Mouse (Mus musculus) right cerebral cortex, adult 18-20 months (tissue): Measurements from ENCODE around the gene Zdhhc5.
"Not testable (repeated sequence)": the region's sequence is repeated elsewhere in the genome, so short reads cannot be mapped to it uniquely, and the experiment has no call there.

Source experiments
- DNase-seq: peaks from one replicate; pipeline ENCODE4 v3.0.0; 2022; ENCODE audit warnings: mixed read lengths

The Zdhhc5 gene

DNA sequence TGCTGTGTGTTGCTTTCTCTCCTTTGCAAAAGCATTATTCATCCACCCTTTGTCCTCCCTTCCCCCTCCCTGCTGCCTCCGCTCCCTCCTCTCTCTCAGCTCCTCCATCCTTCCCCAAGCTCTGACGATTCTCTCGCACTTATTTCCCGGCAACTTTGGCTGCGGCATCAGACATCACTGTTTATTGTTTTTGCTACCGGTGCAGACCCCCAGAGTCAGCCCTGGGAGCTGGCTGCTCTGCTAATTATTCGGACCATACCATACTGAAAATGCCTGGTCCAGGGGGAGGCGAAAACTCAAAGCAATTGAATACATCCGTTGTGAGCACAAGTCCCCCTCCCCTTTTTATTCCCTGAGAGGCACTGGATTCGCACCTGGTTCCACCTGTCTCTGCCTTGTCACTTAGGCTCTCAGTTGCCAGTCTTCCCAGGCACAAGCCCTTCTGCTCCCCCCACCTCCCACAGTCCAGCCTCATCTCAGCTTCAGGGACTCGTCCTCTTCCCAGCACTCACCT is 19.4 kb upstream of the Zdhhc5 start:
- DNase-seq: no peak

- DNase-seq: peak; percentile 80
These were observed 18.8 kb upstream of the Zdhhc5 start, which contains the start of gene Ypel4 for GRCm38 (mm10) chr2:84733579-84734300. Gene Ypel4, plus strand, starts transcription at chr2:84734058.

DNA sequence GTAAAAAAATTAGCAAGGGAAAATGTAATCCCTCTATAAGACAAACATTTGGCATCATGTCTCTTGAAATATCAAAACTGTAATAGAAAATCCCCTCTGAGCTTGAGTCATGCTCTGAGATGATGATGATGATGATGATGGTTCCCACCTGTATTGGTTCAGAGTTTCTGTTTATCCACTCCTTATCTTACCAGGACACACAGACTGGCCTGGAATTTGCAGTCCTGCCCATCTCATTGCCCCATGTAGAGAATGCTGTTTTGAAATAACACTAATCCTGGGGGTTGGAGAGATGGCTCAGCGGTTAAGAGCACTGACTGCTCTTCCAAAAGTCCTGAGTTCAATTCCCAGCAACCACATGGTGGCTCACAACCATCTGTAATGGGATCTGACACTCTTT is 17.4 kb upstream of the Zdhhc5 start:
- DNase-seq: no peak

GRCm38 (mm10) chr2:84731206-84731605 is 16.2 kb upstream of the Zdhhc5 start:
- no peak for DNase-seq

DNA sequence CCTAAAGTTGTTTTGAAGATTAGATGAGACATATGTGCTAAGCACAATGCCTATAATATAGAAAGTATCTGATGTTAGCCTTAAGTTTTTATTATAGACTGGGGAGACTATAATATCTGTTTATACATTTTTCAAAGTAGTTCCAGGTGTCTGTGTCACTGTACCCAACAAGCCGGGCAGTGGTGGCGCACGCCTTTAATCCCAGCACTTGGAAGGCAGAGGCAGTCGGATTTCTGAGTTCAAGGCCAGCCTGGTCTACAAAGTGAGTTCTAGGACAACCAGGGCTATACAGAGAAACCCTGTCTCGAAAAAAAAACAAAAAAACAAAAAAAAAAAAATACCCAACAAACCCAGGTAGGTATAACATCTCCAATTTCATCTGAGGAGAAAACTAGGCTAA is 13.2 kb upstream of the Zdhhc5 start:
- not testable (repeated sequence) for DNase-seq

- DNase-seq: peak; percentile 98
These were observed 12.3 kb upstream of the Zdhhc5 start, which contains the start of gene Clp1 for GRCm38 (mm10) chr2:84727172-84727858. Gene Clp1, minus strand, starts transcription at chr2:84727350.

- no peak for DNase-seq
These were observed 11.7 kb upstream of the Zdhhc5 start for GRCm38 (mm10) chr2:84726716-84727115.

- DNase-seq: no peak
These were observed 10.8 kb upstream of the Zdhhc5 start for GRCm38 (mm10) chr2:84725770-84726169.

- no peak for DNase-seq
These were observed 8.9 kb upstream of the Zdhhc5 start for GRCm38 (mm10) chr2:84723856-84724255.

GRCm38 (mm10) chr2:84721182-84721581 is 6.2 kb upstream of the Zdhhc5 start:
- no peak for DNase-seq

DNA sequence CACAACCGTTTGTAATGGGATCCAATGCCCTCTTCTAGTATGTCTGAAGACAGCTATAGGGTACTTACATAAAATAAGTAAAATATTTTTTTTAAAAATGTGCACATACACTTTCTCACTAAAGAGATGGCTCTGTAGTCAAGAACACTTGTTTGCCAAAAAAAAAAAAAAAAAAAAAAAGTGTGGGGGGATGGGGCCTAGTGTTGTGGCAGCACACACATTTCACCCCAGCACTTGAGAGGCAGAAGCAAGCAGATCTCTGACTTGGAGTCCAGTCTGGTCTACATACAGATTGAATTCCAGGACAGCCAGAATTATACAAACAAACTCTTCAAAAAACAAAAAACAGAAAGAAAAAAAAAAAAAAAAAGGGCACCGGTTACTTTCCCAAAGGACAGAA is 5.7 kb upstream of the Zdhhc5 start:
- no peak for DNase-seq

- DNase-seq: no peak
These were observed 2.4 kb upstream of the Zdhhc5 start for GRCm38 (mm10) chr2:84717357-84717756.

- DNase-seq: no peak
These were observed 1.7 kb upstream of the Zdhhc5 start for GRCm38 (mm10) chr2:84716423-84717355.

DNA sequence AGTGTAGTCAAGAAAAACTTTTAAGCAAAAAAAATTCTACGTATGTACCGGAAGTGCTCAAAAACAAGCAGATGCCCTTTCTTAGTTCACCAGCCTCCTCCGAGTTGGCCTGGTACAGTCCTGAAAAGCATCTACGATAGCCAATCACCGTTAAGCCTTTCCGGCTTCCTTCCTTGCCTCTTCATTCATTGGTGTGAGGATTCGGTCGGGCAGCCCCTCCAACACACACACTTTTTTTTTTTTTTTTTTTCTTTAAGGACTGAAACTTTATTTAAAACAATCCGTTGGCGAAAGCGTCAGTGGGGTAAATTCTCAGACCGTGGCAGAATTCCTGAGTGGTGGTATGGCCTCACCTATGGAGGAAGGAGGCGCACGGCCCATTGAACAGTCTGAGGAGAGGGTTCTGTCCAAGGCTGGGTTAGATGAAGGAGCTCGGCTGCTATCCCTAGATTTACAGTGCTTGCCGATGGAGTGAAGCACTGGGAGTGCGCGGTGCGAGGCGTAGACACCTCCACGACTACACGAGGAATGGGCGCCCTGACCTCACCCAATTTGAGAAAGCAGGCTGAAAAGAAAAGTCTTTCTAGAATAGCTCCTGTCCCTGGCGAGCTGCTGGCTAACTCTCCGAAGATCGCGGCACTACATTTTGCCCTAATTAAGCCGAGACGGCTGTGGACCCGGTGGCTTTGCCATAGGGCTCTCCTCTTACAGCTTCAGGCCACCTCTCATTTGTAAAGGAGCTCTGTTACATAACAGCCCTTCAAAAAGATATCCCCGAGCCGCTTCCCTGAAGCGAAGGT is 782 bp upstream of the Zdhhc5 start:
- peak; percentile 93 for DNase-seq

DNA sequence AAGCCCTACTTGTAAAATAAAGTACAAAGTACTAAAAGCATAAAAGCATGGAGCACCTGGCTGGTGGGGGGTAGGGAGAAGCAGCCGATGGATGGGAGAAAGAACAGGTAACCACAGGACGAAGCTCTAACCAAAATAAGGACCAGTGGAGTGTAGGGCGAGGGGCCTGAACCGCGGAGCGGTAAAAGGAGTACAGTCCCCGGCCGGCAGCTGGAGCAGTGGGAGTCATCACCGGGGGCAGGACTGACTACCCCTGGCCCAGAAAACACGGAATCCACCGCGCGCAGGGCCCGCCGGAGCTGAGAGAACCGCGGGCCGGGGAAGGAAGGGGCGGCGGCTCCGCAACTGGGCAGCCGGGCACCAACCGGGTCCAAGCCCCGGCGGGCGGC is 564 bp downstream of the Zdhhc5 start:
- no peak for DNase-seq

DNA sequence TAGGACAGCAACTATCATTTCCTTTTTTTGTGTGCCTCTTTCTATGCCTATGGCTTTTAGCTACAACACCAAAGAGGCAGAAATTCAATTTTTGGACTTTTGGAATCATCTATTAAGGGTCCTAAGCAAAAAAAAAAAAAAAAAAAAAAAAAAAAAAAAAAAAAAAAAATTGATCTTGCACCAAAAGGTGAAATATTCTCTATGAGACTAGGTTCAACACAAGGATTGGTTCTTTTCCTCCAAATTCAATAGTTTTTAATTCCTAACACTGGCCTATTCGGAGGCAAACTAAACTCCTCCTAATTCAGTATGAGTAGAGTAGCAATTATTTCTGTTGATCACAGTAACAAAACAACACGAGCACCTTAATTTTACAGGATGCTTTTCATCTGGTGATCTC is 3.1 kb downstream of the Zdhhc5 start:
- no peak for DNase-seq

GRCm38 (mm10) chr2:84707523-84707922 is 7.5 kb downstream of the Zdhhc5 start:
- no peak for DNase-seq

GRCm38 (mm10) chr2:84705295-84705694 is 9.7 kb downstream of the Zdhhc5 start:
- no peak for DNase-seq

DNA sequence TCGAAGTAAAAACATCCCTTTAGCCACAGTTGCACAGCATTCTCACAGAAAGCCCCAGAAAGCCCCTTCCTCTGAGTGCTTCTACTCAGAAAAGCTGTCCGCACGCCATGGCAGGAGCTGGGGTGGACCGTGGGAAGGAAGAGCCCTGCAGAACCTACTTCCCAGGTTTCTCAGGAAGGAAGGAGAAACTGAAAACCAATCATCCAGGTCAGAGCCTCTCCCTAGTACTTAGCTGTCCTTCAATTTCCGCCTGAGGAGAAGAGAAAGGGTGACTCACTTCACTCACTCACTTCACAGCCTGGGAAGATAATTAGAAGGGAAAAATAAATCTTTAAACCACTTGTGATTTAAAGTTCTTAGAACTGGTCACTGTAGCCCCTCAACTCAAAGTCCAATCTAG is 10.7 kb downstream of the Zdhhc5 start:
- no peak for DNase-seq

- DNase-seq: no peak
These were observed 11.5 kb downstream of the Zdhhc5 start for GRCm38 (mm10) chr2:84703497-84703896.

DNA sequence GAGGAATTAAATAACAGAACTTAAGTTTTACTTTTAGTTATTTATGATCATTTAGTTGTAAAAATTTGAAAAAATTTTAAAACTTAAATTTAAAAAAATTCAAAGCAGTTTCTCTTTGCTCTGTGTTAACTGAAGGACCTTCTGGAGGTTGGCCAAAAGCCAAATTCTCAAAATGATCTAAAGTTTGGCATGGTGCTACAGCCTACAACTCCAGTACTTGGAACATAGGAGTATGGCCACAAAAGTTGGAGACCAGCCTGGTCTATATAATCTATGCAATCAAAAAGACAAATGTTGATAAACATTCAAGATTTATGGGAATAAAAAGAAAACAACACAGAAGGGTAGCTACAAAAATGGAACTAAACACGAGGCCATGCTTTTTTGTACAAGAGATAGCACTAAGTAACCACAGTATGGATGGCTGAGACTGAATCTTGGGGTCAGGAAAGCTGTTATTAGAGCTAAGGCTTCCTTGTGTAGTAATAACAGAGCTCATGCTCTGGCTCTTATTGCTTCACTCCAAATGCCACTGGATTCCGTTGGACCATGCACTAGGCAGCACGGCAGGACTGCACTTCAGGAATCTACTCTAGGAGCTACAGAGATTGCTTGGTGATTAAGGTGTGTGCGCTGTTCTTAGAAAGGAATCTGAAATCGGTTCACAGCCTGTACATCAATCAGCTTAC is 19.8 kb downstream of the Zdhhc5 start:
- DNase-seq: no peak

DNA sequence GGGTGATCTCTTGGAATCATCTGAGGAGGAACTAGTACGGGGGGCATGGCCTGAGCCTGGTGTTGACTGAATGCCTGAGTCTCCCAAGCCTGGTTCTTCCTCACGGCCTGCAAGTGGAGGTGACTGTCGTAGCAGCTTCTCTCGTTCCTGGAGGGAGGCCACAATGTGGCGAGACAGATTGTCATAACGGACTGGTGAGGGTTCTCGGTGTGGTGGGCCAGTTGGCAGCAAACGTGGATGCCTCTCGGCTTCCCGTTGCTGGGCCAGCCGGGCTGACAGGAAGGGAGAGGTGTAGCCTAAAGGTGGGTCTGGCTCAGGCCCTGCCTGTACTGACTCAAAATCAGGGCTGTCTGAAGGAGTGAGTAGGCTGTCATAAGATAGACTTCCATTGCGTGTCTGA is 24.9 kb downstream of the Zdhhc5 start:
- DNase-seq: no peak
